ENCODE assay signal across 18 mouse cellular contexts in genomic region chr4:125992906-125993305, GRCm38 (mm10).
"Had no signal": no experiment of that assay in that cellular context is flagged by ENCODE, and none has a peak within 500 bp of the region (broad histone marks: within the 10 kb centered on the region; RNA-seq: fewer than 3 reads in every experiment).

No protein-coding gene starts in this region.

- H3K4me1 ChIP-seq: liver, embryonic 13.5 days; midbrain, embryonic 15.5 days; neural tube, embryonic 12.5 days had no signal

- ATAC-seq: midbrain, embryonic 15.5 days had no signal

- H3K9ac ChIP-seq: liver, embryonic 13.5 days; midbrain, embryonic 12.5 days; midbrain, embryonic 15.5 days; neural tube, embryonic 12.5 days; neural tube, embryonic 15.5 days had no signal

- H3K27me3 ChIP-seq: midbrain, embryonic 15.5 days had no signal

- H3K4me2 ChIP-seq: liver, embryonic 13.5 days; midbrain, embryonic 12.5 days; midbrain, embryonic 15.5 days; neural tube, embryonic 12.5 days; neural tube, embryonic 15.5 days had no signal

- DNase-seq: kidney, adult 9 months; kidney, postnatal 25 days; layer of hippocampus, adult 9-11 months; liver, embryonic 13.5 days; lung, adult 2 months; right cerebral cortex, adult 18-20 months; right cerebral cortex, postnatal 14 days; right cerebral cortex, postnatal 4 days; thymus, adult 2 months; thymus, postnatal 25 days had no signal

- H3K27ac ChIP-seq: kidney, postnatal 0 days; layer of hippocampus, adult 2 months; liver, embryonic 13.5 days; macrophage; midbrain, embryonic 12.5 days; midbrain, embryonic 15.5 days; neural tube, embryonic 12.5 days; neural tube, embryonic 15.5 days; stomach, postnatal 0 days had no signal

- H3K36me3 ChIP-seq: liver, embryonic 13.5 days; midbrain, embryonic 12.5 days; midbrain, embryonic 15.5 days; neural tube, embryonic 12.5 days; neural tube, embryonic 15.5 days had no signal

- H3K4me3 ChIP-seq: layer of hippocampus, adult 2 months; liver, embryonic 13.5 days; midbrain, embryonic 12.5 days; midbrain, embryonic 15.5 days; neural tube, embryonic 12.5 days; neural tube, embryonic 15.5 days had no signal
